Mouse (Mus musculus) activated CD4-positive, CD25-positive, alpha-beta regulatory T cell, adult 4 months (primary cell): ENCODE measurements around the gene Orm2. TPM values are rescaled to one million over a fixed set of nuclear protein-coding genes. Genes with fewer than 3 reads are reported as not detected.
A peak's percentile ranks its signal among the peaks of the same experiment; 100 is the strongest.

Source experiments
- ATAC-seq: one replicate; pipeline ENCODE4 v1.8.0; 2017
- polyA plus RNA-seq, 2 experiments: library from polyadenylated mRNA; unstranded; fragments of 100-300 nt; shearing (Covaris generic); gene quantifications; one replicate each; pipeline ENCODE4 v1.2.1; 2017

Gene Orm2
- polyA plus RNA-seq, 2 experiments from 2014 or later: 1.0 TPM; not detected in 1

- ATAC-seq: no peak
Observed at GRCm38 (mm10) chr4:63408247-63408646, 46.0 kb downstream of the Orm2 start.

DNA sequence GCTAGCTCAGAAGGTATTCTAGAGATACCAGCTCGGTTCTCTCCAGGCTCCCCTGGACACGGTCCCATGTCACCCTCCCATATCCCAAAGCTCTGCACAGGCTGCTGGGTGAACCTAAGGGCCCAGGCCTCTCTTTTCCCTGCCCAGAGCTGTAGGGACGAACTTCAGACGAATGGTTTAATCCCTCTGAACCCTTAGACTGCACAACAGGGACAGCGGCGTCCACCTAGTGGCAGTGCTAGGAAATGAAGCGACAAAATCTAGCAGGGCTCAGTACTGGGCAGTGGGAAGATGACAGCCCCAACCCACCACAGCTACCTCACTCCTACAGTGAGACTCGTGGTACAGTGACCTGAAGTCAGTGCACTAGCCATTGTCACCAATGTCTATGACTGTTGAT, 46.4 kb downstream of the Orm2 start:
- peak; percentile 7 for ATAC-seq

DNA sequence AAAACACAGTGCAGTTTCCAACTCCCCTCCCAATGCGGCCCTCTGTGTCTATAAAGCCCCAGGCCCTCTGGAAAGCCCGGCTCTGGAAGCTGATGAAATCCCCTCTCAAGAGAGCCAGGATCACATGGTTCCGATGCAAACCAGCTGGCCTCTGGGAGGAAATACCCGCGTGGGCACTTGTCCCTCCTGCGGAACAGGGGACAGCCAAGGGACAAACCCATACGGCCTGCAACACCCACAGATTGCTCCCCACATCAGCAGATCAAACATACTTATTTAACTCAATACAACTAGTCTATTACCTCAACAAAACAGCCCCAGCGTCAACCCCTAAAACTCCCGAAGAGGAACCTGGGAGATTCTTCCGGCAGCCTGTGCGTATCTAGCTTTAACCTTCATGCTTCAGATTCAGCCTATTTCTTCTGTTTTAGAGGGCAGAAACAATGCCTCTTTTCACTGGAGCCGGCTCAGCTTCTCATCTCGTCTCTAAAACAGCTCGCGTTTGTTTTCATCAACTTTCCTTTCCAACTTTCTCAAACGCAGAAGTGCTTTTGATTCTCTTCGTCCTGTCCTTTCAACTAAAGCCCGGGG, 47.2 kb downstream of the Orm2 start:
- peak; percentile 5 for ATAC-seq

GRCm38 (mm10) chr4:63409908-63410582, 47.8 kb downstream of the Orm2 start:
- ATAC-seq: peak; percentile 56

DNA sequence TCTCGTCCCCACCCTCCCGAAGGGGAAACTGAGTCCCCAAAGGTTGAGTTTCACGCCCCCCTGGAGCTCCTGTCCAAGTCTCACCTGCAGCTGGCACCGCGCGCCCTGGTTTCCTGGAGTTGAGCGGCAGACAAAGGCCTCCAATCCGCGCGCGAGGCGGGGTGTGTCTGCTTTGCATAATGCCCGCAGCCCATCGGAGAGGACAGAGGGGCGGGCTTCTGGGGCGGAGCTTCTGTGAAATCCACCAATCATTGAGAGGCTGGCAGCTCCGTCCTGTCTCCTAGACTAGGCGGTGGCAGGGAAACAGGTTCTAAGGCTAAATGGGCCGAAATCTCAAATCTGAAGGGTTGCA, 48.3 kb downstream of the Orm2 start:
- peak; percentile 83 for ATAC-seq

DNA sequence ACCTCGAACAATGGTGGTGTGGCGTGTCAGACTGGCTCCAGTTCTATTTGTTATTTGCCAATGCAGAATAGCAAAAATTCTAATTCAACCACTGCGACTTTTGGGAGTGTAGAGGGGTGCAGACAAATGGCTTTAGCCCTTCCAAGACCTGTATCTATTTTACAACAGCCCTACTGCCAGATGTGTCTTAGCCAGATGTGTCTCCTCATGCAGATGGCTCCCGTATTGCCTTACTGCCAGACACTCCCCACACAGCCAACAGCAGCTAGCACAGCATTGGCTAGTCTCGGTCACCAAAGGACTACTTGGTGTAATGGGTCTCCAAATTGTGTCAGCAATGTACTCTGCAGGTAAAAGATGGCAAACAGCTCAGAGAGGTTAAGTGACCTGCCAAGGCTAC, 49.0 kb downstream of the Orm2 start:
- no peak for ATAC-seq

DNA sequence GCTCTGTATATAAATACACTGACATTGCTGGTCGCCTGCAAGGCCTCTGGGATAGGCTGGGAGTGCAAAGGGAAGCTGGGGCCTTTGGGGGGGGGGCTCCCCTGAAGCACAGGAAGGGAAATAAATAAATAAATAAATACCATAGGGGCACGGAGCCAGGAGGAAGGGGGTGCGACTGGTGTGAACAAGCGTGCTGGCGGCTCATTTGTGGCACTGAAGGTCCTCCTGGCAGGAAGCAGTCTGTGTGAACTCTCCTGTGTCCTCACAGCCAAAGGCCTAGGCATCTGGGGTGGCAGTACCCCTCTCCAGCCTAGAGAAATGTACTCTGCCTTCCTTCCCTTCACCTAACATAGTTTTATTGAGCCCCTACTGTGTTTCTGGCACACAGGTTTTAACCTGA, 52.7 kb downstream of the Orm2 start:
- no peak for ATAC-seq

Other genes with a start within 250 kb of the Orm2 start
- not detected for gene Ambp, start 207.7 kb upstream of the Orm2 start, polyA plus RNA-seq
- gene Kif12, start 190.3 kb upstream of the Orm2 start, polyA plus RNA-seq: not detected
- gene Col27a1, start 148.4 kb upstream of the Orm2 start, polyA plus RNA-seq: under 1 TPM; 0.45 to 0.60 TPM
- gene Orm1, start 17.9 kb upstream of the Orm2 start, polyA plus RNA-seq: not detected
- under 1 TPM in 1 of 2 experiments, not detected in 1; 0.60 TPM for gene Orm3, start 6.3 kb upstream of the Orm2 start, polyA plus RNA-seq
- gene Akna, start 40.9 kb downstream of the Orm2 start, polyA plus RNA-seq: 100 to 1,000 TPM in 1 of 2 experiments, 10 to 100 TPM in 1; 72.4 to 116 TPM
- gene Whrn, start 133.5 kb downstream of the Orm2 start, polyA plus RNA-seq: 1 to 10 TPM; 3.1 to 3.2 TPM
- 100 to 1,000 TPM; 180 to 210 TPM for gene Atp6v1g1, start 182.3 kb downstream of the Orm2 start, polyA plus RNA-seq
- 10 to 100 TPM; 16.6 to 17.6 TPM for gene Tmem268, start 196.3 kb downstream of the Orm2 start, polyA plus RNA-seq
- gene Gm11213, start 242.8 kb downstream of the Orm2 start, polyA plus RNA-seq: not detected